Mouse (Mus musculus) neural tube, embryonic 10.5 days (tissue): ENCODE measurements around the gene Grk4.
A peak's percentile ranks its signal among the peaks of the same experiment; 100 is the strongest.
"Not testable (repeated sequence)": the region's sequence is repeated elsewhere in the genome, so short reads cannot be mapped to it uniquely, and the experiment has no call there.

Experiments used
- DNase-seq: peaks from one replicate; pipeline ENCODE4 v3.0.0-alpha.2; 2017; ENCODE audit warnings: low spot score; ENCODE audit errors: extremely low spot score

Gene Grk4

GRCm38 (mm10) chr5:34708436-34708835 lies 48.3 kb downstream of the Grk4 start:
- no peak for DNase-seq

DNA sequence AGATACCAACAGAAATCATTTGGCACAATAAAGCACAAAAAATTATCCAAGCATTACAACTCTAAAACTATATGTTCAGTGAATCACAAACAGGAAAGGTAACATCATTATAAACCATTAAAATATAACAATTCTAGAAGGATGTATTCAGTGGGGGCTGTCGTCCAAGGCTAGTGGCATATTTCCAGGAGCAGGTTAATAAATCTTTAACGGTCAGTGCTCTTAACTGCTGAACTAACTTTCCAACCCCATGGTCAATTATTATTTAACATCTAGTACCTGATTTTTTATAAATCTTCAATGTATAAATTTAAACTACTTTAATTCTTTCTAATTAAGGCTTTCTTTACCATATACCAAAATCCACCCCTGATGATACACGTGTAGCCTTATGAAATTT lies 54.2 kb downstream of the Grk4 start:
- not testable (repeated sequence) for DNase-seq

DNA sequence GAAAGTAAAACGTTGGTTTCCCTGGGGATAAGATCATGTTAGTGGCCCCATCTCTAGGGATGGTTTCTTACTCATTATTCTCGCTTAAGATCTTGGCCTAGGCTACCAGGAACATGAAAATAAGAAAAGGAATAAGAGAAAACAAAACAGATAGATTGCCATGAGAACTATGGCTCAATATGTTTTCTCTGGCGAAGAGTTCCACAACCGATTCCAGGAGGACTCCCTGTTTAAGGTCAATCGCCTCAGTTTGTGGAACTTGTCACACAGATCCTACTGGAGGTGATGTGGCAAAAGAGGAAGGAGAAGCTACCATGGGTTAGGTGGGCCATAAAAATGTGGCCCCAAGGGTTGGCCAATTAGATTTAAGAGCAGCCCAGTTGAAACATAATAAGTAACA lies 54.6 kb downstream of the Grk4 start:
- no peak for DNase-seq

DNA sequence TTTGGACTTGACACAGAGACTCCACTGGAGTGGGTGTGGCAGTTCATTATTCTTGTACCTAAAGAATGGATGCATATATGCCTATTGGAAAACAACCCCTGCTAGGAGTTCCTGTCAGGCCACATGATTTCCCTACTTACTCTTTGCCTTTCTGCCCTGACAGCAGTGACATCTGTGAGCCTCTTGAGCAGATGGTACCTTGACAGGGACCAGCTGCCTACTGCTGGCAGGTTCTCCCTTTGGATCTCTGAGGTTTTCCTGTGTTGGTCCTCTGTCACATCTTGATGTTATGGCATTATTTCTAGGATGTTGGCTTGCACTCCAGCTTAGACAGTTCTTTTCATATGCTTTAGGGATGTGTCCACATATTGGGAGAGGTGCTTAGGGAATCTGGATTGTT lies 69.0 kb downstream of the Grk4 start:
- no peak for DNase-seq

GRCm38 (mm10) chr5:34730255-34730654 lies 70.1 kb downstream of the Grk4 start:
- no peak for DNase-seq

GRCm38 (mm10) chr5:34751477-34751876 lies 91.3 kb downstream of the Grk4 start:
- DNase-seq: no peak

- no peak for DNase-seq
Observed at GRCm38 (mm10) chr5:34758762-34759161, 98.6 kb downstream of the Grk4 start.

GRCm38 (mm10) chr5:34760850-34761508 lies 100.8 kb downstream of the Grk4 start:
- no peak for DNase-seq

DNA sequence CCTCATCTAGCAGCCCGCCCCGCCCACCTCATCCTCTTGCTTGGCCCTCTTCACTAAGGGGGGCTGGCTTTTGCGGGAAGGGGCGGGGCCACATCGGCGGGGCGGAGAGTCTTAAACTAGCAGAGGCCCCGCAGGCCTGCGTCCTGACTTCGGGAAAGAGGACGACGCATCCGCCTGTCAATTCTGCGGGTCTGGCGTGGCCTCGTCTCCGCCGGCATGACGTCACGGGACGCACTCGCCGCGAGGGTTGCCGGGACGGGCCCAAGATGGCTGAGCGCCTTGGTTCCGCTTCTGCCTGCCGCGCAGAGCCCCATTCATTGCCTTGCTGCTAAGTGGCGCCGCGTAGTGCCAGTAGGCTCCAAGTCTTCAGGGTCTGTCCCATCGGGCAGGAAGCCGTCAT lies 101.3 kb downstream of the Grk4 start, which contains the start of gene Htt:
Gene Htt, plus strand, starts transcription at position 232 of the 400 bp plus-strand sequence.
- DNase-seq: peak; percentile 94

DNA sequence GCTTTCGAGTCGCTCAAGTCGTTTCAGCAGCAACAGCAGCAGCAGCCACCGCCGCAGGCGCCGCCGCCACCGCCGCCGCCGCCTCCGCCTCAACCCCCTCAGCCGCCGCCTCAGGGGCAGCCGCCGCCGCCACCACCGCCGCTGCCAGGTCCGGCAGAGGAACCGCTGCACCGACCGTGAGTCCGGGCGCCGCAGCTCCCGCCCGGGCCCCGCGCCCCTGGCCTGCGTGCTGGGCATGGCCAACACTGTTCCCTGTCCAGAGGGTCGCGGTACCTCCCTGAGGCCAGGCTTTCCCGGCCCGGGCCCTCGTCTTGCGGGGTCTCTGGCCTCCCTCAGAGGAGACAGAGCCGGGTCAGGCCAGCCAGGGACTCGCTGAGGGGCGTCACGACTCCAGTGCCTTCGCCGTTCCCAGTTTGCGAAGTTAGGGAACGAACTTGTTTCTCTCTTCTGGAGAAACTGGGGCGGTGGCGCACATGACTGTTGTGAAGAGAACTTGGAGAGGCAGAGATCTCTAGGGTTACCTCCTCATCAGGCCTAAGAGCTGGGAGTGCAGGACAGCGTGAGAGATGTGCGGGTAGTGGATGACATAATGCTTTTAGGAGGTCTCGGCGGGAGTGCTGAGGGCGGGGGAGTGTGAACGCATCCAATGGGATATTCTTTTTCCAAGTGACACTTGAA lies 101.9 kb downstream of the Grk4 start:
- no peak for DNase-seq

DNA sequence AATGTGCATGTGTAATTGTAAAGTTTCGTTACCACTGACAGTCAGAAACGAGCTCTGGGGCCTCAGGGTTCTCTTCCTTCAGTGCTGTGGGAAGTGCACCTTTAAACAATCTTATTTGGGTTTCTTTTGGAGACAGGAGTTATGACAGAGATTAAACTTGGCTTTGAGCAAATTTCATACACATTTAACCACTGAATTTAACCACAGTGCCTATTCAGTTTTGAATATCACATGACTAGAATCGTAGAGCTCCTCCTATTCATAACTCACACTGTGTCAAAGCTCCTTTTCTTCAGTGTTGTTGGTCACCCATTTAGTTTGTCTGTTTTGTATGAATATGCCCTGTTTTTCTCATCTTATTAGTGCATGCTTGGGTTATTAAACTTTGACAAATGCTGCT lies 111.6 kb downstream of the Grk4 start:
- no peak for DNase-seq

DNA sequence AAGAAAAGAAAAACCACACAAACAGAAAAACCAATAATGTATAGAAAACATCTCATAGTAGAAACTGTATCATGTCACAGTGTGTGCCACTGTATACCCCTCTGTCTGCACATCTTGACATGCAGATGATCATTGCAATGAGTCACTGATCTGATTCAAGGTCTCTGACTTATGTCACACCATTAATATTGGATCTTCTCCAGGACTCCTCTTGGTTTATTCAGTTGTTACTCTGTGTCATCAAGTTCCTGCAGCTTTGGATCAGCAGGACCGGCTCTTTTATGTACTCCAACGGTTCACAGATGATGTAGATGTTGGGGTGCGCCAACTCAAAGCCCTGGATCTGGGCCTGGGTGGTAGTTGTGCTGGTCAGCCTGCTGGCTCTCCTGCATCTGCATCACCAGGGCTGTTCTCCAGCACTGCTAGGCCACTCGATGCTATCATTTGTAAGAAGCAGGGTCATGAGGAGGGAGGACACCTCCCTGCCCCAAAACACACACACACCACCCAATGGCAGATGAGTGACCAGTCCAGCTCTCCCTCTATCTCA lies 112.6 kb downstream of the Grk4 start:
- no peak for DNase-seq

DNA sequence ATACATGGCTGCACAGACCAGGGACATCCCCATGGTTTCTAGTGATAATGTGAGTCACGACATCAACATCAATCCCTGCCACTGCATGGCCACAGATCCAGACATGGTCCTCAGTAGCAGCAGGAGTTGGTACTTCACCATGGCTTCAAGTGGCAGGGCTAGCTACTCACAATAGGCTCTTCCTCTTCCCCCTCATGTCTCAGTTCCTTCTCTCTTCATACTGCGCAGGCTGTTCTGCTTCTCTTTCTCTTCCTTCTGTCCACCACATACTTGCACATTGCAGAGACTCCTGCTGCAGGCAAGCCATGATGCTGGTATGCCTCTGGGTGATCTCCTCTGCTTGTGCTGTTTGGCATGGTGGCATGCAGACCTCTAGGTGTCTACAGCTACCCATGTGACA lies 113.2 kb downstream of the Grk4 start:
- no peak for DNase-seq

- no peak for DNase-seq
Observed at GRCm38 (mm10) chr5:34785027-34785426, 124.8 kb downstream of the Grk4 start.

- no peak for DNase-seq
Observed at GRCm38 (mm10) chr5:34791141-34791540, 131.0 kb downstream of the Grk4 start.

GRCm38 (mm10) chr5:34800292-34800953 lies 140.2 kb downstream of the Grk4 start:
- no peak for DNase-seq
